Mouse (Mus musculus): ENCODE measurements at regions not wholly inside any gene's neighbourhood (a gene's known extent, or its start where the extent isn't known, plus 50 kb on each side); places are given as distances from the start of the nearest gene placed in this dataset.

GRCm38 (mm10) chr7:125335586-125336165, 108.8 kb upstream of the Kdm8 start:
- Histone ChIP-seq H3K27ac (ENCODE audit: control insufficient read depth, low read depth, low read length) (no peak overlapping the region), H3K4me3 (ENCODE audit: control insufficient read depth in 1 of 2, insufficient read depth in 1 of 2, low read depth in 2 of 2, low read length in 2 of 2) (no peak overlapping the region), H3K36me3 (ENCODE audit: control insufficient read depth in 1 of 2, insufficient read depth in 2 of 2, low read length in 2 of 2) (no peaks in the 10 kb centered on the region), H3K9ac (ENCODE audit: control insufficient read depth, low read depth, low read length, poor library complexity, severe bottlenecking) (no peak overlapping the region), H3K9me3 (replicated peaks; ENCODE audit: insufficient read depth, low read length) (no peaks in the 10 kb centered on the region), H3K4me1 (ENCODE audit: control insufficient read depth in 1 of 2, insufficient read depth in 2 of 2, low read length in 2 of 2) (no peaks in the 10 kb centered on the region), H3K27me3 (ENCODE audit: control insufficient read depth in 1 of 2, insufficient read depth in 2 of 2, low read length in 2 of 2) (no peaks in the 10 kb centered on the region), H3K79me2 (ENCODE audit: control insufficient read depth, insufficient read depth, low read length, poor library complexity) (no peaks in the 10 kb centered on the region)
- no peak for DNase-seq (ENCODE audit: low read depth, low spot score)
- TF ChIP-seq BHLHE40 (IDR thresholded peaks at IDR 0.05; ENCODE audit: borderline replicate concordance, low read depth, low read length) (no peak), CHD1 (IDR thresholded peaks at IDR 0.05; ENCODE audit: low read depth, low read length) (no peak), ELF1 (IDR thresholded peaks at IDR 0.05; ENCODE audit: low read depth, low read length) (no peak), E2F4 (IDR thresholded peaks at IDR 0.05; ENCODE audit: borderline replicate concordance, low read depth, low read length) (no peak), POLR2AphosphoS5 (IDR thresholded peaks at IDR 0.05; ENCODE audit: borderline replicate concordance, low read depth, low read length) (no peak), ZMIZ1 (IDR thresholded peaks at IDR 0.05; ENCODE audit: low read depth, low read length) (no peak), HCFC1 (IDR thresholded peaks at IDR 0.05; ENCODE audit: low read depth, low read length) (no peak), UBTF (IDR thresholded peaks at IDR 0.05; ENCODE audit: borderline replicate concordance, insufficient read depth, low read depth, low read length) (no peak), MXI1 (IDR thresholded peaks at IDR 0.05; ENCODE audit: low read depth, low read length) (no peak), ZKSCAN1 (IDR thresholded peaks at IDR 0.05; ENCODE audit: low read depth, low read length) (no peak)

GRCm38 (mm10) chr7:125336826-125337225, 107.7 kb upstream of the Kdm8 start:
- Histone ChIP-seq H3K36me3 (ENCODE audit: control insufficient read depth in 1 of 2, insufficient read depth in 2 of 2, low read length in 2 of 2) (no peaks in the 10 kb centered on the region), H3K9ac (ENCODE audit: control insufficient read depth, low read depth, low read length, poor library complexity, severe bottlenecking) (no peak overlapping the region), H3K9me3 (replicated peaks; ENCODE audit: insufficient read depth, low read length) (no peaks in the 10 kb centered on the region), H3K4me1 (ENCODE audit: control insufficient read depth in 1 of 2, insufficient read depth in 2 of 2, low read length in 2 of 2) (no peaks in the 10 kb centered on the region), H3K4me3 (ENCODE audit: control insufficient read depth in 1 of 2, insufficient read depth in 1 of 2, low read depth in 2 of 2, low read length in 2 of 2) (no peak overlapping the region), H3K27ac (ENCODE audit: control insufficient read depth, low read depth, low read length) (no peak overlapping the region), H3K27me3 (ENCODE audit: control insufficient read depth in 1 of 2, insufficient read depth in 2 of 2, low read length in 2 of 2) (no peaks in the 10 kb centered on the region), H3K79me2 (ENCODE audit: control insufficient read depth, insufficient read depth, low read length, poor library complexity) (no peaks in the 10 kb centered on the region)
- TF ChIP-seq POLR2AphosphoS5 (IDR thresholded peaks at IDR 0.05; ENCODE audit: borderline replicate concordance, low read depth, low read length) (no peak), MAX (IDR thresholded peaks at IDR 0.05; ENCODE audit: low read length) (no peak), POLR2A (IDR thresholded peaks at IDR 0.05; ENCODE audit: control insufficient read depth in 1 of 2, insufficient read depth in 1 of 2, low read depth in 1 of 2, low read length in 2 of 2, poor library complexity in 1 of 2) (no peak), GABPA (IDR thresholded peaks at IDR 0.05; ENCODE audit: low read depth, low read length) (no peak), ZC3H11A (IDR thresholded peaks at IDR 0.05; ENCODE audit: low read depth, low read length) (no peak), POLR2AphosphoS2 (IDR thresholded peaks at IDR 0.05; ENCODE audit: low read length) (no peak), E2F4 (IDR thresholded peaks at IDR 0.05; ENCODE audit: borderline replicate concordance, low read depth, low read length) (no peak), USF1 (IDR thresholded peaks at IDR 0.05; ENCODE audit: low read depth, low read length) (no peak), CTCF (IDR thresholded peaks at IDR 0.05 in 2 of 3, conservative IDR thresholded peaks at IDR 0.05 in 1 of 3; ENCODE audit: control insufficient read depth in 1 of 3, insufficient read depth in 1 of 3, low read depth in 2 of 3, low read length in 3 of 3, poor library complexity in 1 of 3, severe bottlenecking in 1 of 3) (no peak), TBP (IDR thresholded peaks at IDR 0.05; ENCODE audit: low read depth, low read length) (no peak), MAZ (IDR thresholded peaks at IDR 0.05; ENCODE audit: low read depth, low read length) (no peak)
- no peak for DNase-seq (ENCODE audit: low read depth, low spot score)

Measured in MEL (cell line).